Mouse (Mus musculus) heart, postnatal 14 days (tissue): ENCODE data around the gene Bglap2. TPM values are rescaled to one million over a fixed set of nuclear protein-coding genes. Genes with fewer than 3 reads are reported as not detected.

ENCODE experiments used
- DNase-seq, 2 experiments: peaks; one replicate each; pipeline ENCODE4 v3.0.0; 2021 to 2022
- intact Hi-C: fragments of 180-260 bp; cut with DNase I; formaldehyde crosslinking; loops from one replicate; pipeline ENCODE4 v1.15.1; 2025
- total RNA-seq, 2 experiments: library from RNA; stranded (reverse); gene quantifications; 2 replicates each; pipeline ENCODE4 v1.2.3; 2021

The Bglap2 gene
- total RNA-seq, 2 experiments from 2014 or later, result not detected

- DNase-seq, result no peak
- intact Hi-C loops, result no loop called here
Measured at GRCm38 (mm10) chr3:88354396-88355165, 23.9 kb downstream of the Bglap2 start.

DNA sequence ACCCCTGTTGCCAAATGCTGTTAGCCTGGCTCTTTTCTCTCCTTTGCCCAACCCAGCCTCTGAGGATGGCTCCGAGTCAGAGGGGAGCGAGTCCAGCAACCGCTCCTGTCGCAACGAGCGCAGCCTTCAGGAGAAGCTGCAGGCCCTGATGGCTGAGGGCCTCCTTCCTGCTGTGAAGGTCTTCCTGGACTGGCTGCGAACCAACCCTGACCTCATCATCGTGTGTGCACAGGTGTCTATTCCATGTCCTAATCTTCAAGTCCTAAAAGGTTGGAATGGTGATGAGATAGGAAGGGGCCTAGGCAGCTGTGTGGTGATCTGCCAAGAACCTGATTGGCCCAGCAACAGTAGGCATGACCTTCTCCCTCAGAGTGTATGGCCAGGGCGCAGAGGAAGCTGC is 25.6 kb downstream of the Bglap2 start:
- DNase-seq, result no peak
- intact Hi-C loops, result no loop called here

GRCm38 (mm10) chr3:88350732-88351131 is 27.8 kb downstream of the Bglap2 start:
- intact Hi-C loops, result no loop called here
- DNase-seq, result no peak

DNA sequence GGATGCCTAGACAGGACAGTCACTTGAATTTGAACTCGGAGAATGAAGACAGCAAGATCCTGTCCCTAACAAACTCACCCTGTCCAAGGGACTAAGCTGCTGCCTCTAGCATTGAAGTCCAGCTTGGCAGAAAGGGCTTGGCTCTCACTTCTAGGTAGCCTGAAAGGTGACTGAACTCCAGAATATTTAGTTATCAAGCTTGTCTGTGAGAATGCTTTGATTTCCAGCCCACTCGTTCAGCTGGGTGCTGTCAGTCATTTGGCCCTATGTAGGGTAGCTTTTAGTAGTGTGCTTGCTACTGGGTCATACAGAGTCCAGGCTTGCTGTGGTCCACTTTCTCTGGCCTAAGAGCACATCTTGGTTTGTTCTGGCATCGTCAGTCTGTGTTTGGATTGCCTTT is 39.5 kb downstream of the Bglap2 start:
- no peak for DNase-seq

GRCm38 (mm10) chr3:88338316-88338715 is 40.2 kb downstream of the Bglap2 start:
- intact Hi-C loops, result no loop called here
- no peak for DNase-seq

More for the DNA sequence above, 39.5 kb downstream of the Bglap2 start:
- intact Hi-C loops, result no loop called here

GRCm38 (mm10) chr3:88337367-88338020 is 41.0 kb downstream of the Bglap2 start:
- intact Hi-C loops, result no loop called here
- DNase-seq, result no peak

DNA sequence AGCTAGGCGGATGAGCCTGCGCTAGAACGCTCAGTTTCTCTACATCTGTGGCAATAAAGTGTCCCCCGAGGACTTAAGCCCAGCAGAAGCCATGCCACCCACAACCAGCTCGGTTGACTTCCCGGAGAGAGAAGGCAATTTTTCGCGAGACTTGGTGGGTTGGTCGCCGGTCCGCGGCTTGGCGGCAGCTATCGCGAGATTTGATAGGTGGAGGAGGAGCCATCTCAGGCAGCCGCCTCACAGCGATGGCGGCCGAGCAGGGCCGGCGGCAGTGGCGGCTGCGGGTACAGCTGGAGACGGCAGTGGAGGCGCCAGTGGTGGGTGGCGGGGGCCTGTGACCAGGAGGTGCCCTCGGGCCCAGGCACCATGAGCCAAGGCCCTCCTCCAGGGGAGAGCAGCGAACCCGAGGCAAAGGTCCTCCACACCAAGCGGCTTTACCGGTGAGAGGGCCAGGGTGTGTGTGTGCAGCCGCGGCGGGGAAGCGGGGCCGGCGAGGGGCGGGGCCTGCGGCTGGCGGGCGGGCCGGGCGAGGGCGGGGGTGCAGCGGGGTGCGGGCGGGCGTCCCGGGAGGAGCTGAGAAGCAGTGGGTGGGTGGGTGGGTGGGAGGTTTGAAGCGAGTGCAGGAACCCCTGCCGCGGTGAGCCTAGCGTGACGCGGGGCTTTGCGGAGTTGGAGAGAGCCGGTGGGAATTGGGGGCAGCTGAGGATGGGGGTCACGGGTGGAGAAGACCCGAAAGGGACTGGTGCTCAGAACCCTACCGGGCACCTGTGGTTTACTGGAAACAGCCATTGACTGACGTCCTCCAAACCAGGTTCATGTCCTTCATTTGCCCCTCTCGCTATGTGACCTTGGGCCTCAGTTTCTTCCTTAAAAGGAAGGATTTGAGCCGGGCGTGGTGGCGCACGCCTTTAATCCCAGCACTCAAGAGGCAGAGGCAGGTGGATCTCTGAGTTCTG is 42.2 kb downstream of the Bglap2 start, which contains the start of the genes Tmem79 and Smg5:
TSS of gene Tmem79 (minus strand) at position 91 of the 956 bp plus-strand sequence.
TSS of gene Smg5 (plus strand) at position 203 of the 956 bp plus-strand sequence.
- DNase-seq, result peak; percentile 96 to 97
- intact Hi-C loops, result no loop called here

- peak in 1 of 2 experiments; percentile 27 for DNase-seq
- intact Hi-C loops, result no loop called here
Measured at GRCm38 (mm10) chr3:88335436-88336053, 43.0 kb downstream of the Bglap2 start.

GRCm38 (mm10) chr3:88334902-88335435 is 43.5 kb downstream of the Bglap2 start:
- no peak for DNase-seq
- intact Hi-C loops, result no loop called here

GRCm38 (mm10) chr3:88334029-88334658 is 44.4 kb downstream of the Bglap2 start:
- intact Hi-C loops, result no loop called here

GRCm38 (mm10) chr3:88331282-88331681 is 47.2 kb downstream of the Bglap2 start:
- DNase-seq, result peak; percentile 29 to 61
- intact Hi-C loops, result no loop called here

More at GRCm38 (mm10) chr3:88334029-88334658, 44.4 kb downstream of the Bglap2 start:
- DNase-seq, result no peak

GRCm38 (mm10) chr3:88328956-88329355 is 49.5 kb downstream of the Bglap2 start:
- no peak for DNase-seq
- intact Hi-C loops, result no loop called here

Other genes with a start within 250 kb of the Bglap2 start
- 100 to 1,000 TPM; 128 to 130 TPM for gene Mef2d, start 236.3 kb downstream of the Bglap2 start, total RNA-seq
- not detected for gene Rhbg, start 124.0 kb downstream of the Bglap2 start, total RNA-seq
- gene Gm38392, start 91.5 kb downstream of the Bglap2 start, total RNA-seq, result under 1 TPM in 1 of 2 experiments, not detected in 1; 0.24 TPM
- gene Tsacc, start 81.7 kb downstream of the Bglap2 start, total RNA-seq, result 1 to 10 TPM; 4.2 to 4.3 TPM
- 100 to 1,000 TPM; 165 to 187 TPM for gene Cct3, start 81.6 kb downstream of the Bglap2 start, total RNA-seq
- 10 to 100 TPM; 90.8 to 98.8 TPM for gene Glmp, start 53.7 kb downstream of the Bglap2 start, total RNA-seq
- 1 to 10 TPM; 1.6 TPM for gene Tmem79, start 42.6 kb downstream of the Bglap2 start, total RNA-seq
- 10 to 100 TPM; 41.5 to 44.3 TPM for gene Smg5, start 42.4 kb downstream of the Bglap2 start, total RNA-seq
- under 1 TPM; 0.22 to 0.67 TPM for gene Paqr6, start 14.1 kb downstream of the Bglap2 start, total RNA-seq
- not detected for gene Bglap3, start 6.0 kb downstream of the Bglap2 start, total RNA-seq
- not detected for gene Bglap, start 5.8 kb upstream of the Bglap2 start, total RNA-seq
- 10 to 100 TPM; 23.9 to 25.0 TPM for gene Pmf1, start 31.6 kb upstream of the Bglap2 start, total RNA-seq
- 10 to 100 TPM; 13.1 to 14.2 TPM for gene Slc25a44, start 46.4 kb upstream of the Bglap2 start, total RNA-seq
- gene Sema4a, start 82.5 kb upstream of the Bglap2 start, total RNA-seq, result 1 to 10 TPM; 2.3 to 2.6 TPM
- 100 to 1,000 TPM; 128 TPM for gene Lmna, start 131.3 kb upstream of the Bglap2 start, total RNA-seq
- gene Mex3a, start 153.7 kb upstream of the Bglap2 start, total RNA-seq, result 1 to 10 TPM in 1 of 2 experiments, under 1 TPM in 1; 0.81 to 2.0 TPM
- under 1 TPM in 1 of 2 experiments, not detected in 1; 0.33 TPM for gene Rab25, start 169.6 kb upstream of the Bglap2 start, total RNA-seq
- 10 to 100 TPM; 77.7 TPM for gene Lamtor2, start 174.4 kb upstream of the Bglap2 start, total RNA-seq
- 10 to 100 TPM; 55.4 to 60.0 TPM for gene Ubqln4, start 175.1 kb upstream of the Bglap2 start, total RNA-seq
- gene Ssr2, start 197.2 kb upstream of the Bglap2 start, total RNA-seq, result 100 to 1,000 TPM in 1 of 2 experiments, 10 to 100 TPM in 1; 95.9 to 108 TPM
- 10 to 100 TPM; 71.1 to 71.5 TPM for gene Arhgef2, start 227.3 kb upstream of the Bglap2 start, total RNA-seq